Mouse (Mus musculus): ENCODE results near the gene Psmf1.

DNA sequence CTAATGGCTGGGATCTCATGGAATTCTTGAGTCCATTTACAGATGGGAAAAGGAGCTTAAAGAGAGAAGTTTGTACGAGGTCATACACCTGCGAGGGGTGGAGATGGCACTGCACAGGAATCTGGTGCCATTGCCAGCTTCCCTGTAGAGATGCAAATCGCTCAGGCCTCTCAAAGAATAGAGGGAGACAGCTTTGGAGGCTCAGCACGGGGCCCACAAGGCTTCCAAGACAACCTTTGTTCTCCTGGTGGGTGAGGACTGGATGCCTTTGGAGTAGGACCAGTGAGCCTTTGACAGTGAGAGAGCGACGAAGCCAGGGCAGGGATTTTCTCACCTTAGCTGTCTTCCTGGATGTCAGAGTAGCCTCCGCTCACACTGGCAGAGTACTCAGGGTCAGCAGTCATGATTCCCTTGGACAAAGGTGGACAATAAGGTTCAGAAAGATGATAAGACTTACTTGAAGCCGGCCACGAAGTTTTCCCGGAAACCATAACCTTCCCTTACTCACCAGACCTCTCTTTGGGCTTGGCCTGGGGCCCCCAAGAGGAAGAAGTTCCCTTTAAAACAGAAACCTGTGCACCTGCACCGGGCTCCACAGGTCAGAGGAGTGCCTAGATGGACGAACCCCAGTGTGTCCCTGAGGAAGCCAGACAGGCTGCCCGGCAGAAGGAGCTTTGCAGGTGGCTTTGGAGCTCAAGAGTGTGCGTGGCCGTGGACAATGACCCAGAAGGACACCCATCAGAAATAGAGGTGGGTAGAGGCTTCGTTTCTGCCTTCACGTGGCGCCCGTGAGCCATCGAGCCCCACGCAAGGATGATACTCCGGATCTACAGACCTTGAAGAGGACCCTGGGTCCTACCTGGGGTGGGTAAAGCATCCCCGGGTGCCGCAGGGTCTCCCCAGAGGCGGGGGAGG lies 42.5 kb downstream of the Psmf1 start, which contains the start of gene Tmem74b:
- TF ChIP-seq POLR2A (IDR thresholded peaks at IDR 0.05; ENCODE audit: borderline replicate concordance, extremely low read depth, low read depth, low read length) (no peak), CTCF (IDR thresholded peaks at IDR 0.05; ENCODE audit: insufficient read depth, low read length) (no peak)

Measured in lung, adult 2 months (tissue).